Mouse (Mus musculus) thymus, adult 2 months (tissue): ENCODE data around the gene Sult1e1.

ENCODE experiments used
- CTCF ChIP-seq: fragments of 200-500 bp; IDR thresholded peaks from 2 replicates; pipeline ENCODE4 v1.5.1; 2012; ENCODE audit warnings: mild to moderate bottlenecking, control low read depth, low read length, moderate library complexity, borderline replicate concordance; ENCODE audit not compliant: control insufficient read depth, poor library complexity, insufficient read depth; ENCODE audit errors: extremely low read depth
- POLR2A ChIP-seq: fragments of 200-500 bp; IDR thresholded peaks from 2 replicates; pipeline ENCODE4 v1.6.1; 2012; ENCODE audit warnings: mild to moderate bottlenecking, low read length, control low read depth, moderate library complexity; ENCODE audit not compliant: control insufficient read depth, poor library complexity, insufficient read depth; ENCODE audit errors: extremely low read depth

DNA sequence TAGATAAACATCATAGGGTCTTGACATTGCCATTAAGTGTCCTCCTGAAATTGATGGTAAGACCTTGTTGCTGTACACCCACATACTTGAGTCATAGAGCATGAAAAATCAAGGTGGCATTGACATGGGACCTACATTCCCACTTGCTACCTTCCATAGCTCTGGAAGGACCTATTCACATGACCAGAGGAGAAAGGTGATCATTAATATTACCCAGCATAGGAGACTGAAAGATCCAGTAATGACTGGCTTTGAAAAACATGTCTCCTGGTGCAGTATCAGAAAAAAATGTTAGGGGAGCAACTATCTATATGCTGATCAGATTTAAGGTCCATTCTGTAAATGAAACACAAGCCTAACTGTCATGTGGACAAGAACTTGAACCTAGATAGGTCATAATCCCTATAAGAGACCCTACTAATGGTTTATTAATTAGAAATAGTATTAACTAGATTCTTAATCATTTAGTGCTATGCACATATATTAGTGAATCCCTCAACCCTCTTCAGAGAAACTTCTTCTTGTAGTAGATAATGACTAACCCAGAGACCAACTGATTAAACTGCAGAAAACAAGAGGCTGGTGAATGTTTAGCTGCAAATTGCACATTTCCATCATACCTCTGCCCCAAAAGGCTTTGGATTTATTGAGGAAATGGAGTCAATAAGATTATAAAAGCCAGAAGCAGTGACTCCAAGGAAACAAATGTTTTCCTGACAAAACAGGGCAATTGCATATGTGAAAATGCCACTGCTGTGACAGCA lies 23.2 kb upstream of the Sult1e1 start:
- TF ChIP-seq POLR2A (no peak), CTCF (no peak)
